8 mouse cellular contexts compared by ENCODE assay signal in genomic region chr14:105732221-105733012, GRCm38 (mm10).
DNase-seq lines count a peak whose midpoint lies in the region; ATAC-seq and TF ChIP-seq lines count a peak whose summit lies in the region.

No protein-coding gene starts in this region.

- H3K9ac ChIP-seq in lung, postnatal 0 days (replicated peaks; ENCODE audit: low read depth), result peak overlapping the region; percentile 17; the same call in 1 of the 2 replicates

- ATAC-seq in lung, postnatal 0 days, result peak; percentile 95

- peak; percentile 82 for TF ChIP-seq EP300 in lung, postnatal 0 days (IDR thresholded peaks at IDR 0.05)

- peak overlapping the region; percentile 56 for H3K4me3 ChIP-seq in hindbrain, embryonic 10.5 days
- peak overlapping the region; percentile 38 for H3K4me3 ChIP-seq in lung, postnatal 0 days (ENCODE audit: low read depth, low read length)

- peak overlapping the region; percentile 91 for H3K27ac ChIP-seq in hindbrain, embryonic 10.5 days
- peak overlapping the region; percentile 89 for H3K27ac ChIP-seq in lung, postnatal 0 days (ENCODE audit: low read length)

- peaks cover 36% of the 10 kb centered on the region for H3K4me1 ChIP-seq in hindbrain, embryonic 10.5 days (replicated peaks)
- no peaks in the 10 kb centered on the region for H3K4me1 ChIP-seq in lung, postnatal 0 days (ENCODE audit: insufficient read depth, low read depth, low read length)

- under 1% methylated on average over 13 of the region's 13 CpGs for WGBS in hindbrain, embryonic 10.5 days
- under 1% methylated on average over 13 of the region's 13 CpGs for WGBS in lung, postnatal 0 days

- H3K27me3 ChIP-seq in hindbrain, embryonic 10.5 days (ENCODE audit: insufficient read depth, poor library complexity, severe bottlenecking), result no peaks in the 10 kb centered on the region
- H3K27me3 ChIP-seq in lung, postnatal 0 days (replicated peaks; ENCODE audit: insufficient read depth, low read length), result no peaks in the 10 kb centered on the region

- H3K36me3 ChIP-seq in hindbrain, embryonic 10.5 days, result no peaks in the 10 kb centered on the region
- H3K36me3 ChIP-seq in lung, postnatal 0 days (ENCODE audit: insufficient read depth, low read length), result no peaks in the 10 kb centered on the region

- peak; percentile 89 for DNase-seq in NIH3T3 (ENCODE audit: low read depth)
- DNase-seq in cerebellum, adult 8-10 months, result peak; percentile 79
- peak; percentile 81 to 86 for DNase-seq in frontal cortex, adult 2 months (ENCODE audit: extremely low spot score in 1 of 2, low spot score in 1 of 2)
- peak; percentile 84 for DNase-seq in hindbrain, embryonic 10.5 days (ENCODE audit: low spot score)
- peak; percentile 77 to 89 for DNase-seq in layer of hippocampus, postnatal 14 days (ENCODE audit: low spot score in 2 of 2)
- DNase-seq in lung, postnatal 0 days (ENCODE audit: low spot score), result peak; percentile 93
- DNase-seq in ovary, postnatal 14 days (ENCODE audit: low spot score), result peak; percentile 61
- DNase-seq in thymus, postnatal 4 days, result peak; percentile 62

- peak overlapping the region; percentile 60 for H3K4me2 ChIP-seq in lung, postnatal 0 days (replicated peaks; ENCODE audit: low read depth, low read length)

- H3K9me3 ChIP-seq in hindbrain, embryonic 10.5 days, result no peaks in the 10 kb centered on the region
- H3K9me3 ChIP-seq in lung, postnatal 0 days (ENCODE audit: low read length), result no peaks in the 10 kb centered on the region

- TF ChIP-seq CTCF in lung, postnatal 0 days (IDR thresholded peaks at IDR 0.05), result peak; percentile 53

Comparison
In these comparisons a context has a peak if more than half of its experiments do, and no peak if none do; other contexts are left out.
1. Peak in every context shown above with its lines: DNase-seq, ATAC-seq, H3K4me3 ChIP-seq and H3K27ac ChIP-seq.